Mouse (Mus musculus) thymus, adult 2 months (tissue): ENCODE measurements around the gene BC051019. TPM values are rescaled to one million over a fixed set of nuclear protein-coding genes. Genes with fewer than 3 reads are reported as not detected.
A peak's percentile ranks its signal among the peaks of the same experiment; 100 is the strongest.

ENCODE experiments used
- DNase-seq: peaks from one replicate; pipeline ENCODE4 v3.0.0; 2021
- H3K27ac ChIP-seq: fragments of 200-500 bp; 2 replicates; pipeline ENCODE4 v1.5.1; 2012; ENCODE audit warnings: low read length, control low read depth; ENCODE audit not compliant: control insufficient read depth, insufficient read depth
- H3K27me3 ChIP-seq: fragments of 200-500 bp; 2 replicates; pipeline ENCODE4 v1.6.1; 2012; ENCODE audit warnings: mild to moderate bottlenecking, low read length, moderate library complexity, mixed read lengths; ENCODE audit not compliant: control insufficient read depth, insufficient read depth
- H3K36me3 ChIP-seq: fragments of 200-500 bp; 2 replicates; pipeline ENCODE4 v1.6.1; 2012; ENCODE audit warnings: mild to moderate bottlenecking, low read length, moderate library complexity; ENCODE audit not compliant: control insufficient read depth, insufficient read depth
- H3K4me1 ChIP-seq: fragments of 200-500 bp; replicated peaks from 2 replicates; pipeline ENCODE4 v1.6.1; 2012; ENCODE audit warnings: low read length; ENCODE audit not compliant: control insufficient read depth, insufficient read depth
- H3K4me3 ChIP-seq: fragments of 200-500 bp; 2 replicates; pipeline ENCODE4 v1.5.1; 2012; ENCODE audit warnings: mild to moderate bottlenecking, low read length, control low read depth, moderate library complexity; ENCODE audit not compliant: control insufficient read depth, insufficient read depth
- CTCF ChIP-seq: fragments of 200-500 bp; IDR thresholded peaks from 2 replicates; pipeline ENCODE4 v1.5.1; 2012; ENCODE audit warnings: mild to moderate bottlenecking, control low read depth, low read length, moderate library complexity, borderline replicate concordance; ENCODE audit not compliant: control insufficient read depth, poor library complexity, insufficient read depth; ENCODE audit errors: extremely low read depth
- POLR2A ChIP-seq: fragments of 200-500 bp; IDR thresholded peaks from 2 replicates; pipeline ENCODE4 v1.6.1; 2012; ENCODE audit warnings: mild to moderate bottlenecking, low read length, control low read depth, moderate library complexity; ENCODE audit not compliant: control insufficient read depth, poor library complexity, insufficient read depth; ENCODE audit errors: extremely low read depth
- WGBS: fragments of 180-500 bp; shearing (Covaris S2); methylation state at CpG from one replicate; pipeline ENCODE4 v1.1.7; 2018; 5-methylcytosine and 5-hydroxymethylcytosine counted together
- polyA plus RNA-seq: library from polyadenylated mRNA; depleted of rRNA; stranded (reverse); fragments of >200 nt; gene quantifications from 2 replicates; pipeline ENCODE4 v1.2.3, GENCODE M21; 2012

Gene BC051019
- polyA plus RNA-seq, 1 experiment = 0.43 TPM

- H3K4me1 ChIP-seq = no peaks in the 10 kb centered on the region
- no peak for DNase-seq
- no peak overlapping the region for H3K27ac ChIP-seq
- H3K27me3 ChIP-seq = no peaks in the 10 kb centered on the region
- TF ChIP-seq CTCF = no peak
- no peak for TF ChIP-seq POLR2A
- H3K4me3 ChIP-seq = no peak overlapping the region
- 89% methylated on average over 1 of the region's 1 CpGs for WGBS
- peaks cover 37% of the 10 kb centered on the region for H3K36me3 ChIP-seq
Observed at GRCm38 (mm10) chr7:109710069-109710468, 13.6 kb downstream of the BC051019 start.

- peaks cover 2% of the 10 kb centered on the region; the same call in 1 of the 2 replicates for H3K4me1 ChIP-seq
- H3K27ac ChIP-seq = no peak overlapping the region
- 83% methylated on average over 3 of the region's 3 CpGs for WGBS
- no peaks in the 10 kb centered on the region for H3K27me3 ChIP-seq
- peaks cover 37% of the 10 kb centered on the region for H3K36me3 ChIP-seq
- no peak for TF ChIP-seq CTCF
- TF ChIP-seq POLR2A = no peak
- no peak for DNase-seq
- no peak overlapping the region for H3K4me3 ChIP-seq
Observed at GRCm38 (mm10) chr7:109708961-109709382, 14.7 kb downstream of the BC051019 start.

DNA sequence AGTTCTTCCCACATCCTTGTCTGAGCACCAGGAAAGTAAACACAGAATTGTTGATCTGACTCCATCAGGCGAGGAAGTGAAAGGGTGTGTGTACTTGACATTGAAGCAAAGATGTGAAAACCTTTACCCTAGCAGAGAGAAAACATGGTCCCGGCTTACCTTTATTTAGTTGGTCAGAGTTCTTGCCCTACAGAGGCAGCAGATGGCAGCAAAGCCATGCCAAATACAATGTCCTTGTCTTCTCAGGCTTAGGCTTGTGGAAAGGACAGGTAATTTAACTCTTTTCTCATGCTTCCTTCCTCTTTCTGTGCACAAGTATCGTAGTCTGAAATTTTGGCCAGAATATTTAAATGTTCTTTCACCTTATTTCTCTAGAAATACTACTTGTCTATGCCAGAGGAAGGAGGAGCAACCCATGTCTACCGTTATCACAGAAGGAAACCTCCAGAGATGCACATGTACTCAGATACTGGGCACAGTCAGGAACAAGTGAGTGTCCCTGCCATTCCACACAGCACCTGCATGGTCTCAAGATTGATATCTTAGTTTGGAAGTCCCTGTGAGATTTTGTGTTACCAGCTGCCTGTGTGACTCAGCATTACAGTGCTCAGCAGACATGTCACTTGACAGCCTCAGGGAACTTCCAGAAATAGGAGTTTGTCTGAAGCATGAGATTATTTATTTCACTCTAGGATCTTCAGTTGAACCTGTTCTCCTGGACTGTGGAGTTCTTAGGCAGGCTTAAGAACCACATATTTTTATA is 16.4 kb downstream of the BC051019 start:
- Histone ChIP-seq H3K4me3 (no peak overlapping the region), H3K27ac (no peak overlapping the region), H3K27me3 (no peaks in the 10 kb centered on the region), H3K36me3 (peaks cover 27% of the 10 kb centered on the region), H3K4me1 (peaks cover 6% of the 10 kb centered on the region)
- TF ChIP-seq POLR2A (no peak), CTCF (no peak)
- peak; percentile 44 for DNase-seq
- WGBS = 40% methylated on average over 4 of the region's 4 CpGs

DNA sequence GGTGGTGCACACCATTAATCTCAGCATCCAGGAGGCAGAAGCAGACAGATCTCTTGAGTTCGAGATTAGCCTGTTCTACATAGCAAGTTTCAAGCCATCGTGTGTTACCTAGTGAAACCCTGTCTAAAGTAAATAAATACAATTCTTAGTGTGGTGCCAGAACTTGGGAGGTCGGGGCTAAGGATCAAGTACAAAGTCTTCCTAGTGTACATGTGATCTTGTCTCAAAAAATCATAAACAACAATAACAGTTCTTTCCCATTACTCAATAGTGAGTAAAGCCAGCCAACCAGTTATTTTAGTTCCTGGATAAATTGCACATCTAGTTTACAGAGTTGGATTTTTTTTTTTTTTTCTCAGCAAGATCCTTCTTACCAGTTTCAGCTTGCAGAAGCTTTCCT is 19.2 kb downstream of the BC051019 start:
- 73% methylated on average over 3 of the region's 3 CpGs for WGBS
- H3K4me1 ChIP-seq = peaks cover 6% of the 10 kb centered on the region
- DNase-seq = no peak

DNA sequence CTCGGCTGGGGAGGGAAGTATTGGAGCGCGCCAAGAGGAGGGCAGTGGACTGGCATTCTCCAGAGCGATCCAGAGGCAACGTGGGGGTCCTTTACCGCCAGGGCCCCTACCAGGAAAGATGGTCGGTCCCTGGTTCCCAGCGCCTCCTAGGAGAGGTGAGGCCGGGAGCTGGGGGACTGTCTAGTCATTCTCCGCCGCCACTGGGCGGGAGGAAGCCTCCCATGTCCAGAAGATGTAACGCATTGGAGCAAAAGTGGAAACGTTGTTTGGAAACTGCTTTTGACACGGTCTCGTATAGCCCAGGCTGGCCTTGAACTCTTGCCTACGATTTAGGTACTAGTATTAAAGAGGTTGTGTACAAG is 19.7 kb downstream of the BC051019 start:
- no peak for DNase-seq
- TF ChIP-seq POLR2A (no peak), CTCF (no peak)
- Histone ChIP-seq H3K27me3 (no peaks in the 10 kb centered on the region), H3K27ac (no peak overlapping the region), H3K4me3 (peak overlapping the region; percentile 83), H3K4me1 (peaks cover 6% of the 10 kb centered on the region), H3K36me3 (peaks cover 7% of the 10 kb centered on the region)
- WGBS = 4% methylated on average over 17 of the region's 17 CpGs

More for the DNA sequence above, 19.2 kb downstream of the BC051019 start:
- Histone ChIP-seq H3K27me3 (no peaks in the 10 kb centered on the region), H3K27ac (no peak overlapping the region), H3K36me3 (peaks cover 8% of the 10 kb centered on the region), H3K4me3 (no peak overlapping the region)
- TF ChIP-seq CTCF = no peak
- no peak for TF ChIP-seq POLR2A

DNA sequence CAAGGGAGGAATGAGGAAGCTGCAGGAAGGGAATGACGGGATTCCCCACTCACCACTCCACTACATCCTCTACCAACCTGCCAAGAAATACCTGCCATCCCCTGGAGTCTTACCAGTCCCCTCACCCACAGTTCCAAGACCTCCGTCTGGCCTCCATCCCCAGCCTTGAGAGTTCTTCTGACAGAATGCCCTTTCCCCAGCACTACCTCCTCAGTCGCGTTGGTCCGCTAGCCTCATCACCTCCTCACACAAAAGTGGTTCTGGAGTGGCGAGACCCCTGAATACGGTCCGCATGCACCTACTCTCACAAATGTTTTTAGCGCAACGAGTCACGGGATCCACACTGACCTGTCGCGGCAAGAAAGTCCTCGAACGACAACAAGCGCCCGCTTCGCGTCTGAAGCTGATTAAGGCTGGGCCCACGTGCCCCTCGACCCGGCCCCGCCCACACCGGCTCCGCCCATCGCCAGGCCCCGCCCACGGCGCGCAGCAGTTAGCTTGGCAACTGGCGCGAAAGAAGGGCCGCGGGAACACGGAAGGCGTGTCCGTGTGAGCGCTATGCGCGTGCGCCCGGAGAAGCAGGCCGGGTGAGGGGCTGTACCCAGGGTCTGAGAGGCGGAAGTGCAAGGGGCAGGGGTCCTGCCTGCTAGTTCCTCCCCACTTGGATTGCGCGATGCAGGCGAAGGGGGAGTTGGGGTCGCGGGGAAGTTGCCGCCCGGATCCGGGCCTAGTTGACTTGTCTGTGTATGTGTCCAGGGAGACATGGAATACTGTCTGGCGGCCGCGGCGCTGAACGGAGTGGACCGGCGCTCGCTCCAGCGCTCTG is 20.2 kb downstream of the BC051019 start, which contains the start of the genes St5 and Akip1:
St5 (minus strand) TSS at position 416 of the 826 bp plus-strand sequence.
Akip1 (plus strand) TSS at position 501 of the 826 bp plus-strand sequence.
- WGBS = 2% methylated on average over 61 of the region's 61 CpGs
- peaks cover 6% of the 10 kb centered on the region for H3K4me1 ChIP-seq
- 0 out of 2 replicates have a peak, but pooled peaks cover under 1% of the 10 kb centered on the region for H3K36me3 ChIP-seq
- 0 out of 2 replicates have a peak, but pooled peaks have one; percentile 50 for TF ChIP-seq CTCF
- TF ChIP-seq POLR2A = peak; percentile 87
- peak; percentile 97 for DNase-seq
- H3K27me3 ChIP-seq = no peaks in the 10 kb centered on the region
- H3K4me3 ChIP-seq = peak within 1 kb of the TSS; percentile 83
- no peak within 1 kb of the TSS for H3K27ac ChIP-seq
